Mouse (Mus musculus) stomach, postnatal 0 days (tissue): ENCODE results near the gene Fam131b.

Experiments used
- CTCF ChIP-seq: IDR thresholded peaks from 2 replicates; pipeline ENCODE4 v1.5.1; 2016; ENCODE audit warnings: antibody characterized with exemption, low read depth, mild to moderate bottlenecking, moderate library complexity
- EP300 ChIP-seq: optimal IDR thresholded peaks from 2 replicates; pipeline ENCODE3; 2016; ENCODE audit warnings: antibody characterized with exemption

DNA sequence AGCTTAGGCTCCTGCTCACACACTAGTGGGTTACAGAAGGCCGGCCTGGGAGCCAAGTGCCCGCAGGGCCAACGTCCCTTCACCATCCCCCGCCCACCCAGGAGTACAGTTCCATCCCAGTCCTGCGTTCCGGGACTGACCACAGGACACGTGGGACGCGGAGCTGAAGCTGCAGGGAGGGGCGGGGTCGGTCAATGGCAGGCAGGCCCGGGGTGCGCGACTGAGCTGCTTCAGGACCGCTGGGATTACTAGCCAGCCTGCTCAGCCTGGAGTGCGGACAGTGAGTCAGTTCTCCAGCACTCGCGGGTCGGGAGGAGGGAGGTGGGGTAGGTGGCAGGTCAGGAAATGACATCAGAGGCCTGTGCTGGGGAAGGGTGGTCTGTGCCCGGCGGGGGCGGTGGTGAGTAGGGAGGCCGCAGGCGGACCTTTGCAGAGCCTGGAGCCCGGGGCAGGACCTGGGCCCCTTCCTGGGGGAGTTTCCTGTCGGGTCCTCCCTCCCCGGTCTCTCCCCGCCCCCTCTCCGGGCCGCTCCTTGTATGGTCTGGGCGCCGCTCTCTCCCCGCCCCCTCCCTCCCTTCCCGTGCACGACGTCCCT lies 25.1 kb upstream of the Fam131b start, which contains the start of gene Zyx:
- TF ChIP-seq CTCF: peak; percentile 62
- TF ChIP-seq EP300: no peak
